Mouse (Mus musculus): Measurements from ENCODE around the gene Olfr504.
"Not testable (repeated sequence)": the region's sequence is repeated elsewhere in the genome, so short reads cannot be mapped to it uniquely, and the experiment has no call there.

DNA sequence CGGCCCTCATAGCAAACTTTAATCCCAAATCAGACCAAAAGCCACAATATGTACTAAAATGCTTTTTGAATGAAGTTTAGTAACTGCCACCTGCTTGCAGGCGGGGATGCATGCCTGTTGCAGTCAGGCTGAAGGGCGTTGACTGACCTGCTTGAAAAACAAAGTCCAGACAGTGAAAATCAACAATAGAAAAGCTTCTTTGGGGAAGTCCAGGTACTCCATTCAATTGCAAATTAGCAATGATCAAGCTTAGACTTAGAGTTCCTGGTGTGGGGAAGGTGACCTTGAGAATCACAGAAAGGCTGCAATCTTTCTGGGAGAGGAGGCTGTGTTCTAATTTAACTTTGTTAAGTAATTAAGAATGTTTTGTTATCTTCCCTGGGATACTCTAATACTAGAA lies 36.3 kb upstream of the Olfr504 start:
- not testable (repeated sequence) for TF ChIP-seq HCFC1 (IDR thresholded peaks at IDR 0.05; ENCODE audit: low read depth, low read length); MYC (IDR thresholded peaks at IDR 0.05; ENCODE audit: low read depth, low read length); POLR2A (IDR thresholded peaks at IDR 0.05; ENCODE audit: low read depth, low read length); BHLHE40 (IDR thresholded peaks at IDR 0.05; ENCODE audit: low read depth, low read length); MXI1 (IDR thresholded peaks at IDR 0.05; ENCODE audit: low read depth, low read length); POLR2AphosphoS2 (IDR thresholded peaks at IDR 0.05; ENCODE audit: low read depth, low read length); CTCF (conservative IDR thresholded peaks at IDR 0.05 in 1 of 2, IDR thresholded peaks at IDR 0.05 in 1 of 2; ENCODE audit: low read depth in 2 of 2, low read length in 2 of 2); USF1 (IDR thresholded peaks at IDR 0.05; ENCODE audit: low read depth, low read length); MAX (IDR thresholded peaks at IDR 0.05; ENCODE audit: low read length)
